21 mouse cellular contexts compared by ENCODE assay signal in genomic region chrX:152969606-152970005, GRCm38 (mm10). TPM values are rescaled to one million over a fixed set of nuclear protein-coding genes. Genes with fewer than 3 reads are reported as not detected.
DNase-seq lines count a peak whose midpoint lies in the region; ATAC-seq and TF ChIP-seq lines count a peak whose summit lies in the region.
"Had no signal": no experiment of that assay in that cellular context is flagged by ENCODE, and none has a peak within 500 bp of the region (broad histone marks: within the 10 kb centered on the region; RNA-seq: fewer than 3 reads in every experiment).

No protein-coding gene starts in this region.

- H3K36me3 ChIP-seq in hindbrain, postnatal 0 days (ENCODE audit: insufficient read depth, low read length), result no peaks in the 10 kb centered on the region
- H3K36me3 ChIP-seq in hindbrain, embryonic 13.5 days, result no peaks in the 10 kb centered on the region
- no peaks in the 10 kb centered on the region for H3K36me3 ChIP-seq in midbrain, embryonic 13.5 days
- H3K36me3 ChIP-seq in midbrain, embryonic 15.5 days (replicated peaks), result no peaks in the 10 kb centered on the region
- H3K36me3 ChIP-seq: embryonic facial prominence, embryonic 12.5 days; forebrain, embryonic 10.5 days; intestine, embryonic 15.5 days; kidney, embryonic 15.5 days; liver, embryonic 12.5 days; neural tube, embryonic 15.5 days had no signal

- ATAC-seq in hindbrain, postnatal 0 days, result peak; percentile 30; the same call in 1 of the 2 replicates
- no peak for ATAC-seq in hindbrain, embryonic 13.5 days (ENCODE audit: low FRiP score)
- ATAC-seq in midbrain, embryonic 13.5 days, result peak; percentile 15; the same call in 1 of the 2 replicates
- no peak for ATAC-seq in midbrain, embryonic 15.5 days (replicated peaks)
- ATAC-seq: intestine, embryonic 15.5 days; liver, embryonic 12.5 days had no signal

- peak; percentile 16 to 18 for DNase-seq in cerebellum, postnatal 14 days
- DNase-seq in cerebellum, adult 9-10 months, result no peak
- peak; percentile 60 for DNase-seq in hindbrain, postnatal 0 days (ENCODE audit: low spot score)
- peak; percentile 4 for DNase-seq in fat pad, adult 2 months (ENCODE audit: extremely low read depth, low read depth, low spot score)
- DNase-seq in layer of hippocampus, adult 9-10 months (ENCODE audit: low spot score), result no peak
- DNase-seq: B cell, adult 2 months; cerebellum, adult 11 months; heart, adult 18-20 months; heart, postnatal 4 days; layer of hippocampus, postnatal 36 days; thymus, postnatal 36 days had no signal

- H3K4me1 ChIP-seq in hindbrain, postnatal 0 days (ENCODE audit: insufficient read depth, low read length), result no peaks in the 10 kb centered on the region
- peaks cover 4% of the 10 kb centered on the region; the same call in 1 of the 2 replicates for H3K4me1 ChIP-seq in hindbrain, embryonic 13.5 days (replicated peaks)
- peaks cover 3% of the 10 kb centered on the region for H3K4me1 ChIP-seq in midbrain, embryonic 13.5 days (replicated peaks)
- peaks cover 4% of the 10 kb centered on the region; the same call in 1 of the 2 replicates for H3K4me1 ChIP-seq in midbrain, embryonic 15.5 days
- H3K4me1 ChIP-seq: embryonic facial prominence, embryonic 12.5 days; intestine, embryonic 15.5 days; liver, embryonic 12.5 days had no signal

- WGBS in hindbrain, postnatal 0 days, result 43% methylated on average over 6 of the region's 6 CpGs
- 54% methylated on average over 6 of the region's 6 CpGs for WGBS in hindbrain, embryonic 13.5 days
- WGBS in midbrain, embryonic 13.5 days, result 56% methylated on average over 6 of the region's 6 CpGs
- 51% methylated on average over 6 of the region's 6 CpGs for WGBS in midbrain, embryonic 15.5 days

- H3K27me3 ChIP-seq in hindbrain, postnatal 0 days (ENCODE audit: insufficient read depth, low read length), result no peaks in the 10 kb centered on the region
- no peaks in the 10 kb centered on the region for H3K27me3 ChIP-seq in hindbrain, embryonic 13.5 days
- H3K27me3 ChIP-seq in midbrain, embryonic 13.5 days, result no peaks in the 10 kb centered on the region; the same call in 1 of the 2 replicates
- no peaks in the 10 kb centered on the region for H3K27me3 ChIP-seq in midbrain, embryonic 15.5 days (replicated peaks)
- H3K27me3 ChIP-seq: embryonic facial prominence, embryonic 12.5 days; intestine, embryonic 15.5 days; neural tube, embryonic 15.5 days had no signal

- TF ChIP-seq CTCF in hindbrain, postnatal 0 days (IDR thresholded peaks at IDR 0.05; ENCODE audit: low read depth), result no peak

- no peak overlapping the region for H3K4me2 ChIP-seq in hindbrain, postnatal 0 days (ENCODE audit: low read depth, low read length)
- H3K4me2 ChIP-seq in hindbrain, embryonic 13.5 days, result no peak overlapping the region
- H3K4me2 ChIP-seq in midbrain, embryonic 13.5 days (replicated peaks), result no peak overlapping the region
- H3K4me2 ChIP-seq in midbrain, embryonic 15.5 days, result no peak overlapping the region
- H3K4me2 ChIP-seq: embryonic facial prominence, embryonic 12.5 days; intestine, embryonic 15.5 days; kidney, embryonic 15.5 days; liver, embryonic 12.5 days; neural tube, embryonic 15.5 days had no signal

- no peaks in the 10 kb centered on the region for H3K9me3 ChIP-seq in hindbrain, postnatal 0 days (ENCODE audit: low read length)
- H3K9me3 ChIP-seq in hindbrain, embryonic 13.5 days, result no peaks in the 10 kb centered on the region
- H3K9me3 ChIP-seq in midbrain, embryonic 13.5 days, result no peaks in the 10 kb centered on the region
- no peaks in the 10 kb centered on the region for H3K9me3 ChIP-seq in midbrain, embryonic 15.5 days
- H3K9me3 ChIP-seq: embryonic facial prominence, embryonic 12.5 days; forebrain, embryonic 10.5 days; intestine, embryonic 15.5 days; kidney, embryonic 15.5 days; liver, embryonic 12.5 days; neural tube, embryonic 15.5 days had no signal

- no peak overlapping the region for H3K27ac ChIP-seq in hindbrain, postnatal 0 days
- no peak overlapping the region for H3K27ac ChIP-seq in hindbrain, embryonic 13.5 days
- no peak overlapping the region for H3K27ac ChIP-seq in midbrain, embryonic 13.5 days
- H3K27ac ChIP-seq in midbrain, embryonic 15.5 days, result no peak overlapping the region
- H3K27ac ChIP-seq: embryonic facial prominence, embryonic 12.5 days; forebrain, embryonic 10.5 days; intestine, embryonic 15.5 days; kidney, embryonic 15.5 days; liver, embryonic 12.5 days; neural tube, embryonic 15.5 days had no signal

- H3K4me3 ChIP-seq in hindbrain, postnatal 0 days (ENCODE audit: low read length), result no peak overlapping the region
- no peak overlapping the region for H3K4me3 ChIP-seq in hindbrain, embryonic 13.5 days
- H3K4me3 ChIP-seq in midbrain, embryonic 13.5 days (replicated peaks), result no peak overlapping the region
- no peak overlapping the region for H3K4me3 ChIP-seq in midbrain, embryonic 15.5 days
- H3K4me3 ChIP-seq: embryonic facial prominence, embryonic 12.5 days; forebrain, embryonic 10.5 days; intestine, embryonic 15.5 days; kidney, embryonic 15.5 days; liver, embryonic 12.5 days; neural tube, embryonic 15.5 days had no signal

- no peak overlapping the region for H3K9ac ChIP-seq in hindbrain, postnatal 0 days (replicated peaks; ENCODE audit: low read length)
- no peak overlapping the region for H3K9ac ChIP-seq in hindbrain, embryonic 13.5 days
- no peak overlapping the region for H3K9ac ChIP-seq in midbrain, embryonic 13.5 days (replicated peaks)
- no peak overlapping the region for H3K9ac ChIP-seq in midbrain, embryonic 15.5 days
- H3K9ac ChIP-seq: embryonic facial prominence, embryonic 12.5 days; intestine, embryonic 15.5 days; kidney, embryonic 15.5 days; liver, embryonic 12.5 days; neural tube, embryonic 15.5 days had no signal

RNA-seq across cellular contexts. Expression of gene Usp51, which starts 36.7 kb away (rescaled TPM):
- 3.2 and 3.7 TPM in 2 replicates for total RNA-seq in hindbrain, postnatal 0 days (2014; rRNA removed)
- polyA plus RNA-seq in hindbrain, postnatal 0 days (2015; fragmentation: Nextera tagmentation; extraction: Ambion mirVana), result 2.8 and 3.1 TPM in 2 replicates
- 1.6 and 1.8 TPM in 2 replicates for polyA plus RNA-seq in hindbrain, embryonic 13.5 days (2015; fragmentation: Nextera tagmentation; extraction: Ambion mirVana)
- polyA plus RNA-seq in midbrain, embryonic 13.5 days (2015; fragmentation: Nextera tagmentation; extraction: Ambion mirVana), result 2.7 and 3.0 TPM in 2 replicates
- polyA plus RNA-seq in midbrain, embryonic 15.5 days (2015; fragmentation: Nextera tagmentation; extraction: Ambion mirVana), result 3.1 and 3.7 TPM in 2 replicates
- total RNA-seq: heart, adult 18-20 months had no signal
- polyA plus RNA-seq: large intestine, adult 2 months had no signal

Comparison
In these comparisons a context has a peak if more than half of its experiments do, and no peak if none do; other contexts are left out.
1. DNase-seq: peak in cerebellum, postnatal 14 days (2 of 2), hindbrain, postnatal 0 days (single experiment) and fat pad, adult 2 months (single experiment); none in cerebellum, adult 9-10 months (single experiment) and layer of hippocampus, adult 9-10 months (single experiment).
2. ATAC-seq: peak in hindbrain, postnatal 0 days (single experiment) and midbrain, embryonic 13.5 days (single experiment); none in hindbrain, embryonic 13.5 days (single experiment) and midbrain, embryonic 15.5 days (single experiment).